Mouse (Mus musculus) bone marrow, adult 2 months (tissue): ENCODE results near the gene Xrra1.

Experiments
- CTCF ChIP-seq: fragments of 200-500 bp; IDR thresholded peaks from 2 replicates; pipeline ENCODE4 v1.5.1; 2011; ENCODE audit warnings: low read length, control low read depth; ENCODE audit not compliant: control insufficient read depth, insufficient read depth
- POLR2A ChIP-seq: fragments of 200-500 bp; IDR thresholded peaks from 2 replicates; pipeline ENCODE4 v1.6.1; 2011; ENCODE audit warnings: low read depth, mild to moderate bottlenecking, control low read depth, low read length, borderline replicate concordance; ENCODE audit not compliant: control insufficient read depth

GRCm38 (mm10) chr7:99851618-99852017 lies 7.3 kb upstream of the Xrra1 start:
- TF ChIP-seq POLR2A (no peak), CTCF (no peak)
